Comparison of ENCODE assay signal across 9 mouse cellular contexts in genomic region chr3:135674716-135675392, GRCm38 (mm10). TPM values are rescaled to one million over a fixed set of nuclear protein-coding genes. Genes with fewer than 3 reads are reported as not detected.
DNase-seq lines count a peak whose midpoint lies in the region; ATAC-seq and TF ChIP-seq lines count a peak whose summit lies in the region.
"Had no signal": no experiment of that assay in that cellular context is flagged by ENCODE, and none has a peak within 500 bp of the region (broad histone marks: within the 10 kb centered on the region; RNA-seq: fewer than 3 reads in every experiment).

No protein-coding gene starts in this region.

- no peak for TF ChIP-seq CTCF in layer of hippocampus, adult 2 months (conservative IDR thresholded peaks at IDR 0.05)

- peaks cover 14 to 63% of the 10 kb centered on the region in 2 experiments for H3K4me1 ChIP-seq in heart, embryonic 14.5 days (ENCODE audit: control insufficient read depth in 2 of 2, insufficient read depth in 2 of 2, low read length in 2 of 2)
- H3K4me1 ChIP-seq in kidney, embryonic 15.5 days: peaks cover 41% of the 10 kb centered on the region
- peaks cover 30% of the 10 kb centered on the region for H3K4me1 ChIP-seq in neural tube, embryonic 15.5 days

- H3K36me3 ChIP-seq in heart, embryonic 14.5 days (ENCODE audit: control insufficient read depth, insufficient read depth, low read length): no peaks in the 10 kb centered on the region
- no peaks in the 10 kb centered on the region for H3K36me3 ChIP-seq in kidney, embryonic 15.5 days
- H3K36me3 ChIP-seq in neural tube, embryonic 15.5 days: no peaks in the 10 kb centered on the region
- H3K36me3 ChIP-seq: limb, embryonic 13.5 days had no signal

- no peaks in the 10 kb centered on the region for H3K27me3 ChIP-seq in heart, embryonic 14.5 days (ENCODE audit: control insufficient read depth, insufficient read depth, low read length)
- H3K27me3 ChIP-seq in kidney, embryonic 15.5 days: no peaks in the 10 kb centered on the region
- no peaks in the 10 kb centered on the region for H3K27me3 ChIP-seq in neural tube, embryonic 15.5 days (replicated peaks)
- H3K27me3 ChIP-seq: limb, embryonic 13.5 days had no signal

- intact Hi-C loops in left cerebral cortex, postnatal 36 days (cut with DNase I): no loop called here

- H3K27ac ChIP-seq in layer of hippocampus, adult 2 months: peak overlapping the region; percentile 28; the same call in 1 of the 2 replicates
- H3K27ac ChIP-seq in heart, embryonic 14.5 days (replicated peaks in 1 of 2; ENCODE audit: control insufficient read depth in 1 of 2, insufficient read depth in 1 of 2, low read depth in 2 of 2, low read length in 2 of 2): peak overlapping the region; percentile 2 to 12; a peak in 1 of 4 replicates
- H3K27ac ChIP-seq in kidney, embryonic 15.5 days: peak overlapping the region; percentile 33; the same call in 1 of the 2 replicates
- H3K27ac ChIP-seq in neural tube, embryonic 15.5 days (replicated peaks): 0 out of 2 replicates have a peak overlapping the region, but pooled peaks have one; percentile 29
- H3K27ac ChIP-seq: limb, embryonic 13.5 days had no signal

- H3K4me3 ChIP-seq in layer of hippocampus, adult 2 months: no peak overlapping the region
- H3K4me3 ChIP-seq in heart, embryonic 14.5 days (ENCODE audit: control insufficient read depth in 1 of 2, insufficient read depth in 1 of 2, low read depth in 1 of 2, low read length in 2 of 2): no peak overlapping the region
- H3K4me3 ChIP-seq in kidney, embryonic 15.5 days (replicated peaks): no peak overlapping the region
- no peak overlapping the region for H3K4me3 ChIP-seq in neural tube, embryonic 15.5 days (replicated peaks)
- H3K4me3 ChIP-seq: limb, embryonic 13.5 days had no signal

- H3K9me3 ChIP-seq in heart, embryonic 14.5 days (ENCODE audit: control insufficient read depth, low read length): no peaks in the 10 kb centered on the region
- no peaks in the 10 kb centered on the region for H3K9me3 ChIP-seq in kidney, embryonic 15.5 days (replicated peaks)
- no peaks in the 10 kb centered on the region for H3K9me3 ChIP-seq in neural tube, embryonic 15.5 days (replicated peaks)
- H3K9me3 ChIP-seq: limb, embryonic 13.5 days had no signal

- H3K9ac ChIP-seq in heart, embryonic 14.5 days (ENCODE audit: low read length): no peak overlapping the region
- no peak overlapping the region for H3K9ac ChIP-seq in kidney, embryonic 15.5 days
- no peak overlapping the region for H3K9ac ChIP-seq in neural tube, embryonic 15.5 days (replicated peaks)
- H3K9ac ChIP-seq: limb, embryonic 13.5 days had no signal

- no peak for DNase-seq in layer of hippocampus, adult 2 months (ENCODE audit: low spot score in 2 of 2)
- no peak for DNase-seq in layer of hippocampus, adult 9-10 months (ENCODE audit: low spot score)
- DNase-seq in left cerebral cortex, adult 8-10 months (ENCODE audit: low spot score in 2 of 2): no peak
- no peak for DNase-seq in layer of hippocampus, adult 11-12 months (ENCODE audit: low spot score)
- no peak for DNase-seq in left cerebral cortex, postnatal 36 days (ENCODE audit: low spot score in 2 of 2)

- H3K4me2 ChIP-seq in heart, embryonic 14.5 days (ENCODE audit: low read length): no peak overlapping the region
- H3K4me2 ChIP-seq in kidney, embryonic 15.5 days: peak overlapping the region; percentile 22
- peak overlapping the region; percentile 13; the same call in 1 of the 2 replicates for H3K4me2 ChIP-seq in neural tube, embryonic 15.5 days
- H3K4me2 ChIP-seq: limb, embryonic 13.5 days had no signal

- 49% methylated on average over 13 of the region's 13 CpGs for WGBS in heart, embryonic 14.5 days
- WGBS in kidney, embryonic 15.5 days: 20% methylated on average over 13 of the region's 13 CpGs
- 30% methylated on average over 13 of the region's 13 CpGs for WGBS in neural tube, embryonic 15.5 days

- ATAC-seq in heart, embryonic 14.5 days (ENCODE audit: insufficient number of reproducible peaks, insufficient read depth, low FRiP score, low read depth): no peak
- peak; percentile 95 for ATAC-seq in kidney, embryonic 15.5 days (replicated peaks; ENCODE audit: low FRiP score)
- ATAC-seq in neural tube, embryonic 15.5 days (ENCODE audit: low FRiP score): peak; percentile 54

RNA-seq across cellular contexts. Expression of gene Nfkb1, which starts 16.5 kb away (rescaled TPM):
- 10 to 100 TPM; 23.0 to 27.9 TPM for total RNA-seq in layer of hippocampus, adult 2 months (2021)
- 23.5 and 25.2 TPM in 2 replicates for polyA plus RNA-seq in heart, embryonic 14.5 days (2014; fragmentation: Nextera tagmentation; extraction: Ambion mirVana)
- 16.7 and 18.5 TPM in 2 replicates for polyA plus RNA-seq in kidney, embryonic 15.5 days (2015; fragmentation: Nextera tagmentation; extraction: Ambion mirVana)
- 7.7 and 21.5 TPM in 2 replicates for polyA plus RNA-seq in neural tube, embryonic 15.5 days (2015; fragmentation: Nextera tagmentation; extraction: Ambion mirVana)
- 10 to 100 TPM; 21.1 to 24.1 (median 22.6) TPM for total RNA-seq in left cerebral cortex, adult 8-10 months (2022)
- total RNA-seq in left cerebral cortex, postnatal 36 days (2021): 10 to 100 TPM; 16.3 to 23.0 TPM
